Mouse (Mus musculus): Measurements from ENCODE around the gene Mob3a. TPM values are rescaled to one million over a fixed set of nuclear protein-coding genes. Genes with fewer than 3 reads are reported as not detected.

Mob3a gene
- polyA plus RNA-seq, 1 experiment from 2014 or later = 31.6 TPM

Other genes starting within 250 kb of the Mob3a start
- gene Onecut3, start 207.1 kb downstream of the Mob3a start, polyA plus RNA-seq (2015; fragmentation: Nextera tagmentation; extraction: Ambion mirVana) = 0.02 TPM in 1 of 2 replicates, not detected in the other
- 0.02 and 0.03 TPM in 2 replicates for gene Atp8b3, start 162.9 kb downstream of the Mob3a start, polyA plus RNA-seq (2015; fragmentation: Nextera tagmentation; extraction: Ambion mirVana)
- gene Rexo1, start 140.4 kb downstream of the Mob3a start, polyA plus RNA-seq (2015; fragmentation: Nextera tagmentation; extraction: Ambion mirVana) = 13.4 and 13.8 TPM in 2 replicates
- gene Klf16, start 124.7 kb downstream of the Mob3a start, polyA plus RNA-seq (2015; fragmentation: Nextera tagmentation; extraction: Ambion mirVana) = 13.4 and 14.1 TPM in 2 replicates
- 45.1 and 51.7 TPM in 2 replicates for gene Abhd17a, start 111.6 kb downstream of the Mob3a start, polyA plus RNA-seq (2015; fragmentation: Nextera tagmentation; extraction: Ambion mirVana)
- 52.0 and 54.6 TPM in 2 replicates for gene Scamp4, start 99.1 kb downstream of the Mob3a start, polyA plus RNA-seq (2015; fragmentation: Nextera tagmentation; extraction: Ambion mirVana)
- gene Adat3, start 99.1 kb downstream of the Mob3a start, polyA plus RNA-seq (2015; fragmentation: Nextera tagmentation; extraction: Ambion mirVana) = 5.7 and 6.3 TPM in 2 replicates
- gene Gm49322, start 96.0 kb downstream of the Mob3a start, polyA plus RNA-seq (2015; fragmentation: Nextera tagmentation; extraction: Ambion mirVana) = 1.4 and 1.5 TPM in 2 replicates
- gene Csnk1g2, start 79.1 kb downstream of the Mob3a start, polyA plus RNA-seq (2015; fragmentation: Nextera tagmentation; extraction: Ambion mirVana) = 46.0 and 51.1 TPM in 2 replicates
- 11.5 and 12.7 TPM in 2 replicates for gene Btbd2, start 44.9 kb downstream of the Mob3a start, polyA plus RNA-seq (2015; fragmentation: Nextera tagmentation; extraction: Ambion mirVana)
- gene Mknk2, start 23.9 kb downstream of the Mob3a start, polyA plus RNA-seq (2015; fragmentation: Nextera tagmentation; extraction: Ambion mirVana) = 71.4 and 73.8 TPM in 2 replicates
- 6.1 and 7.5 TPM in 2 replicates for gene Izumo4, start 207 bp upstream of the Mob3a start, polyA plus RNA-seq (2015; fragmentation: Nextera tagmentation; extraction: Ambion mirVana)
- 24.9 and 25.6 TPM in 2 replicates for gene Ap3d1, start 40.3 kb upstream of the Mob3a start, polyA plus RNA-seq (2015; fragmentation: Nextera tagmentation; extraction: Ambion mirVana)
- 7.4 and 7.8 TPM in 2 replicates for gene Dot1l, start 53.2 kb upstream of the Mob3a start, polyA plus RNA-seq (2015; fragmentation: Nextera tagmentation; extraction: Ambion mirVana)
- gene Sf3a2, start 96.2 kb upstream of the Mob3a start, polyA plus RNA-seq (2015; fragmentation: Nextera tagmentation; extraction: Ambion mirVana) = 35.7 and 48.5 TPM in 2 replicates
- 97.5 and 105 TPM in 2 replicates for gene Plekhj1, start 96.6 kb upstream of the Mob3a start, polyA plus RNA-seq (2015; fragmentation: Nextera tagmentation; extraction: Ambion mirVana)
- not detected in 2 replicates for gene Amh, start 103.3 kb upstream of the Mob3a start, polyA plus RNA-seq (2015; fragmentation: Nextera tagmentation; extraction: Ambion mirVana)
- gene Jsrp1, start 111.5 kb upstream of the Mob3a start, polyA plus RNA-seq (2015; fragmentation: Nextera tagmentation; extraction: Ambion mirVana) = 0.20 and 0.38 TPM in 2 replicates
- gene Oaz1, start 124.7 kb upstream of the Mob3a start, polyA plus RNA-seq (2015; fragmentation: Nextera tagmentation; extraction: Ambion mirVana) = 1,324 and 1,529 TPM in 2 replicates
- not detected in 2 replicates for gene Lingo3, start 142.1 kb upstream of the Mob3a start, polyA plus RNA-seq (2015; fragmentation: Nextera tagmentation; extraction: Ambion mirVana)
- 192 and 208 TPM in 2 replicates for gene Lsm7, start 153.2 kb upstream of the Mob3a start, polyA plus RNA-seq (2015; fragmentation: Nextera tagmentation; extraction: Ambion mirVana)
- gene Sppl2b, start 153.3 kb upstream of the Mob3a start, polyA plus RNA-seq (2015; fragmentation: Nextera tagmentation; extraction: Ambion mirVana) = 56.8 and 58.9 TPM in 2 replicates
- gene Tmprss9, start 169.9 kb upstream of the Mob3a start, polyA plus RNA-seq (2015; fragmentation: Nextera tagmentation; extraction: Ambion mirVana) = 0.05 TPM in 1 of 2 replicates, not detected in the other
- 249 and 266 TPM in 2 replicates for gene Timm13, start 199.0 kb upstream of the Mob3a start, polyA plus RNA-seq (2015; fragmentation: Nextera tagmentation; extraction: Ambion mirVana)
- gene Lmnb2, start 216.3 kb upstream of the Mob3a start, polyA plus RNA-seq (2015; fragmentation: Nextera tagmentation; extraction: Ambion mirVana) = 14.0 and 15.4 TPM in 2 replicates
- 1.6 and 1.8 TPM in 2 replicates for gene Gadd45b, start 228.1 kb upstream of the Mob3a start, polyA plus RNA-seq (2015; fragmentation: Nextera tagmentation; extraction: Ambion mirVana)